Mouse (Mus musculus): ENCODE data around the gene Olfr697. TPM values are rescaled to one million over a fixed set of nuclear protein-coding genes. Genes with fewer than 3 reads are reported as not detected.
A peak's percentile ranks its signal among the peaks of the same experiment; 100 is the strongest.
"Not testable (repeated sequence)": the region's sequence is repeated elsewhere in the genome, so short reads cannot be mapped to it uniquely, and the experiment has no call there.

Gene Olfr697
- polyA plus RNA-seq (2015; fragmentation: Nextera tagmentation; extraction: Ambion mirVana): not detected in 2 replicates

GRCm38 (mm10) chr7:106742343-106742742, at the start of gene Olfr697:
Olfr697 (minus strand) TSS chr7:106742443.
- H3K36me3 ChIP-seq (ENCODE audit: control insufficient read depth, insufficient read depth, low read length): no peaks in the 10 kb centered on the region
- no peak within 1 kb of the TSS for H3K4me3 ChIP-seq (ENCODE audit: low read length)
- ATAC-seq: no peak
- no peaks in the 10 kb centered on the region for H3K4me1 ChIP-seq (ENCODE audit: control insufficient read depth, insufficient read depth, low read length)
- no peaks in the 10 kb centered on the region for H3K9me3 ChIP-seq (ENCODE audit: control insufficient read depth, low read length)
- no peaks in the 10 kb centered on the region for H3K27me3 ChIP-seq (replicated peaks; ENCODE audit: control insufficient read depth, insufficient read depth, low read length)
- 77% methylated on average over 1 of the region's 1 CpGs for WGBS
- H3K4me2 ChIP-seq (ENCODE audit: low read depth, low read length): no peak within 1 kb of the TSS
- H3K9ac ChIP-seq (ENCODE audit: low read depth, low read length): no peak within 1 kb of the TSS
- H3K27ac ChIP-seq (ENCODE audit: low read length): no peak within 1 kb of the TSS

GRCm38 (mm10) chr7:106788330-106788729, 46.1 kb upstream of the Olfr697 start:
- H3K4me1 ChIP-seq (ENCODE audit: control insufficient read depth, insufficient read depth, low read length): no peaks in the 10 kb centered on the region
- ATAC-seq: no peak
- H3K4me2 ChIP-seq (ENCODE audit: low read depth, low read length): no peak overlapping the region
- no peak overlapping the region for H3K9ac ChIP-seq (ENCODE audit: low read depth, low read length)
- no peaks in the 10 kb centered on the region for H3K27me3 ChIP-seq (replicated peaks; ENCODE audit: control insufficient read depth, insufficient read depth, low read length)
- H3K9me3 ChIP-seq (ENCODE audit: control insufficient read depth, low read length): no peaks in the 10 kb centered on the region
- H3K27ac ChIP-seq (ENCODE audit: low read length): no peak overlapping the region
- H3K36me3 ChIP-seq (ENCODE audit: control insufficient read depth, insufficient read depth, low read length): no peaks in the 10 kb centered on the region
- no peak overlapping the region for H3K4me3 ChIP-seq (ENCODE audit: low read length)

GRCm38 (mm10) chr7:106761008-106761407, 18.8 kb upstream of the Olfr697 start:
- 89% methylated on average over 2 of the region's 2 CpGs for WGBS
- H3K27me3 ChIP-seq (replicated peaks; ENCODE audit: control insufficient read depth, insufficient read depth, low read length); ATAC-seq; H3K27ac ChIP-seq (ENCODE audit: low read length); H3K9ac ChIP-seq (ENCODE audit: low read depth, low read length); H3K36me3 ChIP-seq (ENCODE audit: control insufficient read depth, insufficient read depth, low read length); H3K4me1 ChIP-seq (ENCODE audit: control insufficient read depth, insufficient read depth, low read length); H3K4me3 ChIP-seq (ENCODE audit: low read length); H3K4me2 ChIP-seq (ENCODE audit: low read depth, low read length); H3K9me3 ChIP-seq (ENCODE audit: control insufficient read depth, low read length): not testable (repeated sequence)

DNA sequence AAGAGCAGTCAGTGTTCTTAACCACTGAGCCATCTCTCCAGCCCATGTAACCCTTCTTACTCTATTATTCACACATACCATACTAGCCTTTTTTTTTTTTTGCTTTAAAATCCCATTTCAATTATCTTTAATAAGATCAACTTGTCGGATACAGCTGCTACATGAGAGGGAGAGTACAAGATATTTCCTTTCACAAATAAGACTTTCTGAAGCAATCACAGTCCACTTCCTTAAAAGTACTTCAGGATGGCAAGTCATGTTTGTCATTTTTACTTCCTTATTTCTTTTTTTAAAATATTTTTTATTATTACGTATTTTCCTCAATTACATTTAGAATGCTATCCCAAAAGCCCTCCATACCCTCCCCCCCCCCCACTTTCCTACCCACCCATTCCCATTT, 16.6 kb upstream of the Olfr697 start:
- Histone ChIP-seq H3K4me1 (ENCODE audit: control insufficient read depth, insufficient read depth, low read length) (no peaks in the 10 kb centered on the region), H3K9ac (ENCODE audit: low read depth, low read length) (no peak overlapping the region), H3K4me3 (ENCODE audit: low read length) (no peak overlapping the region), H3K4me2 (ENCODE audit: low read depth, low read length) (no peak overlapping the region), H3K36me3 (ENCODE audit: control insufficient read depth, insufficient read depth, low read length) (no peaks in the 10 kb centered on the region), H3K27me3 (replicated peaks; ENCODE audit: control insufficient read depth, insufficient read depth, low read length) (no peaks in the 10 kb centered on the region), H3K27ac (ENCODE audit: low read length) (no peak overlapping the region), H3K9me3 (ENCODE audit: control insufficient read depth, low read length) (no peaks in the 10 kb centered on the region)
- WGBS: 87% methylated on average over 2 of the region's 2 CpGs
- no peak for ATAC-seq

- H3K27ac ChIP-seq (ENCODE audit: low read length): no peak within 1 kb of the TSS
- no peak for ATAC-seq
- no peaks in the 10 kb centered on the region for H3K9me3 ChIP-seq (ENCODE audit: control insufficient read depth, low read length)
Measured at GRCm38 (mm10) chr7:106755297-106755696, 13.1 kb upstream of the Olfr697 start, which contains the start of gene Olfr698. Olfr698 (minus strand) TSS chr7:106755397.

GRCm38 (mm10) chr7:106745811-106746210, 3.6 kb upstream of the Olfr697 start:
- no peaks in the 10 kb centered on the region for H3K4me1 ChIP-seq (ENCODE audit: control insufficient read depth, insufficient read depth, low read length)
- H3K4me2 ChIP-seq (ENCODE audit: low read depth, low read length): no peak overlapping the region
- H3K4me3 ChIP-seq (ENCODE audit: low read length): no peak overlapping the region
- no peak for ATAC-seq
- WGBS: 93% methylated on average over 5 of the region's 5 CpGs
- H3K36me3 ChIP-seq (ENCODE audit: control insufficient read depth, insufficient read depth, low read length): no peaks in the 10 kb centered on the region
- H3K9me3 ChIP-seq (ENCODE audit: control insufficient read depth, low read length): no peaks in the 10 kb centered on the region
- no peaks in the 10 kb centered on the region for H3K27me3 ChIP-seq (replicated peaks; ENCODE audit: control insufficient read depth, insufficient read depth, low read length)
- H3K9ac ChIP-seq (ENCODE audit: low read depth, low read length): no peak overlapping the region
- no peak overlapping the region for H3K27ac ChIP-seq (ENCODE audit: low read length)

More at GRCm38 (mm10) chr7:106755297-106755696, 13.1 kb upstream of the Olfr697 start, which contains the start of gene Olfr698:
- no peaks in the 10 kb centered on the region for H3K36me3 ChIP-seq (ENCODE audit: control insufficient read depth, insufficient read depth, low read length)
- H3K4me3 ChIP-seq (ENCODE audit: low read length): no peak within 1 kb of the TSS
- H3K4me1 ChIP-seq (ENCODE audit: control insufficient read depth, insufficient read depth, low read length): no peaks in the 10 kb centered on the region
- H3K9ac ChIP-seq (ENCODE audit: low read depth, low read length): no peak within 1 kb of the TSS
- H3K27me3 ChIP-seq (replicated peaks; ENCODE audit: control insufficient read depth, insufficient read depth, low read length): no peaks in the 10 kb centered on the region
- H3K4me2 ChIP-seq (ENCODE audit: low read depth, low read length): no peak within 1 kb of the TSS

DNA sequence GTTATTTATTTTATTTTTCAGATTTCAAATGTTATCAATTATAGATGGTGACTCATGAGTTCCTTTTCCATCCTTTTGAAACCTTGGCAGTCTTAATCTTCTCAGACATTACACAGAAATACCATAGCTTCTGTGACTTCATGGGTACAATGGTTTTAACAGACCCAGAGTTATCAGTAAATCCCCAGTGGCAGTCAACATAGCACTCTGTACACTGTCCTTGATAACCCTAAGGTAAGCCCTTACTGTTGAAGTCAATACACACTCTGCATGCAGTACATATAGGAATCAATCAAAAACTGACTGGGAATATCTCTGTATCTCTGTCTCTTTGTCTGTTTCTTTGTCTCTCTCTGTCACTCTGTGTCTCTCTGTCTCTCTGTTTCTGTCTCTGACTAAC, 5.2 kb downstream of the Olfr697 start:
- no peak overlapping the region for H3K4me3 ChIP-seq (ENCODE audit: low read length)
- H3K27me3 ChIP-seq (replicated peaks; ENCODE audit: control insufficient read depth, insufficient read depth, low read length): no peaks in the 10 kb centered on the region
- H3K9me3 ChIP-seq (ENCODE audit: control insufficient read depth, low read length): no peaks in the 10 kb centered on the region
- no peak overlapping the region for H3K27ac ChIP-seq (ENCODE audit: low read length)
- no peak overlapping the region for H3K9ac ChIP-seq (ENCODE audit: low read depth, low read length)
- no peak for ATAC-seq
- H3K4me1 ChIP-seq (ENCODE audit: control insufficient read depth, insufficient read depth, low read length): 0 out of 2 replicates have a peak, but pooled peaks cover 3% of the 10 kb centered on the region
- no peak overlapping the region for H3K4me2 ChIP-seq (ENCODE audit: low read depth, low read length)
- H3K36me3 ChIP-seq (ENCODE audit: control insufficient read depth, insufficient read depth, low read length): no peaks in the 10 kb centered on the region

- 24% methylated on average over 2 of the region's 2 CpGs for WGBS
- no peaks in the 10 kb centered on the region for H3K36me3 ChIP-seq (ENCODE audit: control insufficient read depth, insufficient read depth, low read length)
- peak; percentile 93 for ATAC-seq
- no peaks in the 10 kb centered on the region for H3K27me3 ChIP-seq (replicated peaks; ENCODE audit: control insufficient read depth, insufficient read depth, low read length)
- no peak overlapping the region for H3K9ac ChIP-seq (ENCODE audit: low read depth, low read length)
- 0 out of 2 replicates have a peak, but pooled peaks cover 3% of the 10 kb centered on the region for H3K4me1 ChIP-seq (ENCODE audit: control insufficient read depth, insufficient read depth, low read length)
- no peak overlapping the region for H3K27ac ChIP-seq (ENCODE audit: low read length)
- H3K4me2 ChIP-seq (ENCODE audit: low read depth, low read length): no peak overlapping the region
- no peak overlapping the region for H3K4me3 ChIP-seq (ENCODE audit: low read length)
- no peaks in the 10 kb centered on the region for H3K9me3 ChIP-seq (ENCODE audit: control insufficient read depth, low read length)
Measured at GRCm38 (mm10) chr7:106733717-106734116, 8.5 kb downstream of the Olfr697 start.

- not testable (repeated sequence) for H3K27ac ChIP-seq (ENCODE audit: low read length); H3K9me3 ChIP-seq (ENCODE audit: control insufficient read depth, low read length); ATAC-seq; H3K9ac ChIP-seq (ENCODE audit: low read depth, low read length); H3K4me3 ChIP-seq (ENCODE audit: low read length); H3K36me3 ChIP-seq (ENCODE audit: control insufficient read depth, insufficient read depth, low read length); H3K4me1 ChIP-seq (ENCODE audit: control insufficient read depth, insufficient read depth, low read length); H3K4me2 ChIP-seq (ENCODE audit: low read depth, low read length); H3K27me3 ChIP-seq (replicated peaks; ENCODE audit: control insufficient read depth, insufficient read depth, low read length)
- 77% methylated on average over 2 of the region's 2 CpGs for WGBS
Measured at GRCm38 (mm10) chr7:106725654-106726053, 16.6 kb downstream of the Olfr697 start.

- Histone ChIP-seq H3K9ac (ENCODE audit: low read depth, low read length) (no peak within 1 kb of the TSS), H3K27ac (ENCODE audit: low read length) (no peak within 1 kb of the TSS), H3K9me3 (ENCODE audit: control insufficient read depth, low read length) (no peaks in the 10 kb centered on the region), H3K4me1 (ENCODE audit: control insufficient read depth, insufficient read depth, low read length) (no peaks in the 10 kb centered on the region), H3K4me2 (ENCODE audit: low read depth, low read length) (no peak within 1 kb of the TSS), H3K4me3 (ENCODE audit: low read length) (no peak within 1 kb of the TSS), H3K36me3 (ENCODE audit: control insufficient read depth, insufficient read depth, low read length) (no peaks in the 10 kb centered on the region), H3K27me3 (replicated peaks; ENCODE audit: control insufficient read depth, insufficient read depth, low read length) (no peaks in the 10 kb centered on the region)
- no peak for ATAC-seq
Measured at GRCm38 (mm10) chr7:106716296-106716695, 25.9 kb downstream of the Olfr697 start, which contains the start of gene Olfr695. Olfr695 (minus strand) TSS chr7:106716396.
